Mouse (Mus musculus) thymus, postnatal 4 days (tissue): ENCODE measurements around the gene Ak7.

ENCODE experiments used
- DNase-seq: peaks from one replicate; pipeline ENCODE4 v3.0.0; 2021

The Ak7 gene

DNA sequence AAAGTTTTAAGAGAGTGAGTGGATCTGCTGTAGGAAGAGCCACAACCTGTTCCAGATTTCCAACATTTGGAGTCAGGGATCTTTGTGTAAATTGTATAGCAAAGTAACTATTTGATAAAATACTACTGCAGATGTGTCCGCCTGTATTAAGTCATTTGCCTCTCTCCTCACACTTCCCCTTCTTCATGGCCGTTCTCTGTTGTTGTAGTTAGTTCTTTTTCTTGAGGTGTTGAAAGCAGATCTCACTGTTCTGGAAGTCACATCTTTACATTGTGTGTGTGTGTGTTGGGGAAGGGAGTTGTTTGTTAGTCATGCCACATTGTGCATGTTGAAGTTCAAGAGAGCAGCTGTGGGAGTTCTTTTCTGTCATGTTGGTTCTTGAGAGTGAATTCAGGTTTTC is 89.1 kb downstream of the Ak7 start:
- no peak for DNase-seq

GRCm38 (mm10) chr12:105798001-105798400 is 92.2 kb downstream of the Ak7 start:
- no peak for DNase-seq

DNA sequence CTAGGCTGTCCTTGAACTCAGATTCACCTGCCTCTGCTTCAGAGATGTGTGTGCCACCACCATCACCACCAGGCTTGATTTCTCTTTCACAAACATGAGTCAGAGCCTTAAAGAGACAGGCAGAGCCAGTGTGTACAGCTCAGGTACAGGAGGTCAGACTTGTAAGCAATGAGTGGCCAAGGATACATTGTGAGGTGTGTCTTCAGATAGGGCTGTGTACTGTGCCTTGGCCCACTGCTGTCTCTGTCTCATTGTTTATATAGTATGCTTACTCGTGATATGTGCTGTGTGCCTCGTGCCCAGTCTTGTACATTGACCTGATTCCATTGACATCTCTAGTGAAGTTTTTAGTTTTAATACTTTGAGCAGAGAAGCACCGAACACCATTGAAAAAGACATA is 100.0 kb downstream of the Ak7 start:
- no peak for DNase-seq

DNA sequence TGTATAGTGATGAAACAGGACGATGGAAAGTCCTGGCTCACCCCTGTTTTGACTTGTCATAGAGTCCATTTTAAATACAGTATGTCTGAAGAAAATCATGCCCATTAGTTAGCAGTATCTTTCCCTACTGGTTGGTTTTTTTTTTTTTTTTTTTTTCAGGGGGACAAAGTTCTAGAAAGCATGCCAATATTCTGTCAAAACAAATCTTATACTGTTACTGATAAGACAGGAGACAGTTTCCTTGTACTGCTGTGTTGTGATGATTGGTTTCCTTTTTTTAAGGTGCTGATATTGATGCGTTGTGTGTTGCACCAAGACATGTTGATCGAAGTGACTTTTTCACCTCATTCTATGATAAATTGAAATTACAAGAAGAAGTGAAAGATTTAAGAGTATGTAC is 100.4 kb downstream of the Ak7 start:
- no peak for DNase-seq

DNA sequence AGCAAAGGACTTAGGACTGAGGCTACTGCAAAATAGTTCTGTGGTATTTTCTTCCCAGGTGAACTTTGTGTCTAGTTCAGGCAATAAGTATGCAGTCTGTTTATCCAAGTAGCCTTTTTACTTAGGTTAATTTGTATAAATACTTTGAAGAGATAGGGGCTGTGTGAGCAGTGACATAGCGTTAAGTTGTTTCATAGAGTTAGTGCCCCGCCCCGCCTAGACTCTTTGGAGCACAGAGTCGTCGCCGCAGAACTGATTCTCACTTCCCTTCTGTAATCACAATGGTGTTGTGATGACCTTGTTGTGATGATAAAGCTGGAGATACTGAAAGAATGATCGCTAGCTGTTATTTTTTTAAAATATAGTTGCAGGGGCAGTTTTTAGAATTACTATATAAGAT is 101.6 kb downstream of the Ak7 start:
- DNase-seq: no peak

DNA sequence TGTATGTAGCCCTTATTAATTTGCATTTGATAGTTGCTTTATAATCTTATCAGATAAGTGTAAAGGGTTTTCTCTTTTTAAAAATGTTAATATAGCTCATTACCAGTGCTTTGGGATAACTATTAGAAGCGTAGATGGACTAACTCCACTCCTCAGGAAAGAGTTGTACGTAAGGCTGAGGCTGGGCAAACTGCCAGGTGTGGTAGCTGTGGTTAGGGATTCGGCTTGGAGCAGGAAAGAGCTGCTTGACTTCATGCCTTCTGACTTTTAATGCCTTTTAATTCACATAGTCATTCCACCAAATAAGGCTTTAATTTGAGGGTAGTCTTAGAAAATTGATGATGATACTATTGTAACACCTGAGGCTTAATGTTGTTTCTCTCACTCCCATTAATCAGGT is 103.2 kb downstream of the Ak7 start:
- no peak for DNase-seq

DNA sequence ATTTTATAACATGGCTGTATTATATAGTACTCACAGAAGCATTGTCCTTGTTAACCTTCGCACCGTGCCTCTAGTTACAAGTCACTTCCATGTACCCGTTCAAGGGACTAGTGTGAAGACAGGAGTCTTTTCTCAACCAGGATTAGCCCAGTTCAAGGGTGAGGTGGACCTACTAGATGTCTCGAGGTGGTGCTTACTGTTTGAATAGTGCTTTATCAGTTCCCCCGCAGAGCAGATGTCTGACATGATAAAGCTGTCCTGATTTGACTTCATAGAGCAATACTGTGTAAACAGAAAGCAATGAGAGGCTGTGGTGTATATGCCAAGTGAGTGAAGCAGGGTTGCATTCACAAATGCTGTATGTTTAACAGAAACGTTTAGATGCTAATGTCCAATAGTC is 104.8 kb downstream of the Ak7 start:
- no peak for DNase-seq

DNA sequence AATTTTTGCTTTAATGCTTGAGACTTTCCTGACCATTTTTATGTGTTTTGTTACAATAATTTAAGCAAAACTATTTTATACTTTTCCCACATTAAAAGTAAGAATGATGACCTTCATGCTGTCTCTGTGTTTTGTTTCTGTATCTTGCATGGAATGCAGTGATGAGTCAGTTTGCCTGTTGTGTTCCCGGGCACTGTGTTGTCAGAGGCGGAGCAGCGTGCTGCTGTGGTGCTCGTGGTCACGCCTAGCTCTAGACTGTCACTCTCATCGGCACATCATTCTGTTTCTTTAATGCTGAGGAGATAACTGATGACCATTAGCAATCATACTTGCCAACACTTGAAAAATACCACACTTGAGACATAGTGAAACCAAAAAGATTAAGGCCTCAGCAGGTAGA is 108.2 kb downstream of the Ak7 start:
- DNase-seq: no peak

DNA sequence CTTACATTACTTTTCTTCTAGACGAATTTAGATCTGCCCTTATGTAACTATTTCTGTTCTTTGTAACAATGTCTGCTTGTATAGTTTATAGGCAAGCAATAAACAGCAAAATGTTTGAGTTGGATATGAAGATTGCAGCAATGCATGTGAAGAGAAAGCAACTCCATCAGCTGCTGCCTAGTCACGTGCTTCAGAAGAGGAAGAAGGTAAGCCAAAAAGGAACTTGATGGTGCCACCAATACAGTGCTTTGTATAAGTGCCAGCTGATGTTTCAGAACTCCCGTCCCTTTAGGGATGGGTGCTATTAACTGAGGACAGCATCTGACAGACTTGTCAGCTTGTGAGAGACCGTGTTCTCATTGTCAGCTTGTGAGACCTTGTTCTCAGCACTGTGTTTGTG is 117.7 kb downstream of the Ak7 start:
- DNase-seq: no peak

- no peak for DNase-seq
Observed at GRCm38 (mm10) chr12:105824743-105825142, 119.0 kb downstream of the Ak7 start.

DNA sequence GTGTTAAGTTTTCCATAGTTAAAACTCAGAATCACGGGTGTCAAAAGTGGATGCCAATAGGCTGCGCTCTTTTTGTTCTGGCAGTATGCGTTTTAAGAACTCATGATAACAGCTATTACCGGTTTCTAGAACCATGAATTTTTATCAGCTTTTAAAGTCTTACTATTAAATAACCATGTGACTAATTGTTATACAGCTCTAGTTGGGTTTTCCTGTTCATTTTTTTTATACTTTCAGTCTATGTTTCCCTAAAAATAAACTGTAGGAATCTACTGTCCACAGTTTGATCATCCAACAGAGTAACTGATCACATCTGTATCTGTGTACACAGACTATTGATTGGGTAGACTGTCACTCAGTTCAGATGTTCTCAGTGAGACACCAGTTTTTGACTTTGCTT is 119.5 kb downstream of the Ak7 start:
- no peak for DNase-seq
